Mouse (Mus musculus): ENCODE measurements around the gene Gnb1. TPM values are rescaled to one million over a fixed set of nuclear protein-coding genes. Genes with fewer than 3 reads are reported as not detected.

Gnb1 gene
- polyA plus RNA-seq, 1 experiment from 2014 or later, result 445 TPM

DNA sequence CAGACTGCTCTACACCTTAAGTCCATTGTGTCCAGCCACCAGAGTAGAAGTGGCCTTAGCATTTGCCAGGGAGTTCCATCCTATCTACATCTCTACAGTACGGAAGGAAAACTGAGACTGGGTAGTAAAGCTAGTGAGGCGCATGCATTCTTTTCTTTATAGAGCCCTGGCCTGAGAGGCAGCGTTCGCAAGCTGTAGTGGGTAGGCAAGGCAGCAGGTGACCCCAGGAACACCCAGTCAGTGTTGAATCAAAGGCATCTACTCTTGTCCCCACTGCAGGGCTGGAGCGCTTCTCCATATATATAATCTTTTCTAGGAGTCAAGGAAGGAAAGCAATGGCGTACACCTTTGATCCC, 9.1 kb upstream of the Gnb1 start:
- ATAC-seq, result no peak
- H3K4me1 ChIP-seq (ENCODE audit: insufficient read depth, low read depth, low read length), result peaks cover 10% of the 10 kb centered on the region
- 88% methylated on average over 6 of the region's 6 CpGs for WGBS
- peak overlapping the region; percentile 68 for H3K27ac ChIP-seq (ENCODE audit: low read length)
- DNase-seq (ENCODE audit: low spot score), result no peak
- H3K27me3 ChIP-seq (replicated peaks; ENCODE audit: insufficient read depth, low read length), result no peaks in the 10 kb centered on the region
- no peaks in the 10 kb centered on the region for H3K36me3 ChIP-seq (ENCODE audit: insufficient read depth, low read length)
- no peaks in the 10 kb centered on the region for H3K9me3 ChIP-seq (ENCODE audit: low read length)
- H3K9ac ChIP-seq (replicated peaks; ENCODE audit: low read depth), result 0 out of 2 replicates have a peak overlapping the region, but pooled peaks have one; percentile 16
- H3K4me2 ChIP-seq (replicated peaks; ENCODE audit: low read depth, low read length), result peak overlapping the region; percentile 59
- TF ChIP-seq EP300 (IDR thresholded peaks at IDR 0.05), result no peak
- no peak for TF ChIP-seq CTCF (IDR thresholded peaks at IDR 0.05)
- no peak overlapping the region for H3K4me3 ChIP-seq (ENCODE audit: low read depth, low read length)

DNA sequence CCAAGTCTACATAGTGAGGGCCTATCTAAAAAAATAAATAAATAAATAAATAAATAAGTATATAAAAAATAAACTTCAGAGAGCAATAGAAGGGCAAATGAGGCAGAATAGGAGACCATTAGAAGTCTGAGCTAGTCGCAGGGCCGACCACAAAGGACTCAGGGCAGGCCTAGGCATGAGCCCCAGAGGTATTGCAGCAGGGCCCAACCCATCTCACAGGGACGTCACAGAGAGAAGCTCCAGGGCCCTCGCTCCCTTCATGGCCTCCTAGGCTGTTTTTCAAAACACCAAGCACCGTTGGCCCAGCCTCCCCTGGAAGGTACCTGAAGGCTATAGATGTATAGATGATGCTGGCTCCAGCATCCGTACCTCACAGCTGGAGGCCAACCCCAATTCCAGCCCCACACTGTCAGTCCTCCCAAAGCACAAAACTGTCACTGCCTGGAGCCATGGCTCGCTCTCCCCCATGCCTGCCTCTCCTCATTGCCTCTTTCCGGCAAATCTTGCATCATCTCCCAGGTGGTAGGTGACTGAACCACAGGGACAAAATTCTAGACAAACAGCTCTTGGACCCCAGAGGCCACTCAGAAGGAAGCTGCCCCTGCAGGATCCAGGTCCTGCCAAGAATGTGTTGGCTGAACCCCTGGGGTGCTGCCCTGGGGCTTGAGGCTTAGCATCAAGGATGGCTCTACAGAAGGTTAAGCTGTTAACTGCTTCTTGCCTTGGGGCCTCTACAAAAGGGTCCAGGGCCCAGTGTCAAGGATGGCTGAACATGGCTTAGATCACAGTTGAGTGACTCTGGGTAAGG, 8.2 kb upstream of the Gnb1 start:
- no peak for ATAC-seq
- TF ChIP-seq CTCF (IDR thresholded peaks at IDR 0.05), result no peak
- TF ChIP-seq EP300 (IDR thresholded peaks at IDR 0.05), result no peak
- H3K4me3 ChIP-seq (ENCODE audit: low read depth, low read length), result no peak overlapping the region
- H3K36me3 ChIP-seq (ENCODE audit: insufficient read depth, low read length), result no peaks in the 10 kb centered on the region
- no peaks in the 10 kb centered on the region for H3K27me3 ChIP-seq (replicated peaks; ENCODE audit: insufficient read depth, low read length)
- no peak for DNase-seq (ENCODE audit: low spot score)
- no peak overlapping the region for H3K9ac ChIP-seq (replicated peaks; ENCODE audit: low read depth)
- no peaks in the 10 kb centered on the region for H3K9me3 ChIP-seq (ENCODE audit: low read length)
- no peak overlapping the region for H3K4me2 ChIP-seq (replicated peaks; ENCODE audit: low read depth, low read length)
- H3K4me1 ChIP-seq (ENCODE audit: insufficient read depth, low read depth, low read length), result peaks cover 18% of the 10 kb centered on the region
- H3K27ac ChIP-seq (ENCODE audit: low read length), result no peak overlapping the region
- WGBS, result 81% methylated on average over 8 of the region's 8 CpGs

DNA sequence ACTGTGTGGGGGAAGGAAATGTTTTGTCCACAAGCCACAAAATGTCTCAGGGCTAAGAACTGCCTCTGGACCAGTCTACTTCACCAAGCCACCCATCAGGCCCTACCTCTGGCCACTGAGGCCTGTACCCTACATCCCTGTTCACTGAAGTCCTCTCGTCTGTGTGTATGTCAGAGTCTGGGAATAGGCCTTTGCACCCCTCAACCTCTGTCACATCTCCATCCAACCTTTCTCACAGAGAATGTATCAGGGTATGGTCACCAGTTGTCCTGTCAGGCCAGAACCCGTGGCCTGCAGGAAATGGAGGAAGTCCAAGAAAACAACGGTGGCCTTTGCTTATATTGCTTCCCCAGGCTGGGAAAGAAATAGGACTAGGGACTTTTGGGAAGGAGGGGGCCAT, 5.6 kb upstream of the Gnb1 start:
- no peaks in the 10 kb centered on the region for H3K9me3 ChIP-seq (ENCODE audit: low read length)
- DNase-seq (ENCODE audit: low spot score) (no peak), ATAC-seq (no peak)
- no peak overlapping the region for H3K4me2 ChIP-seq (replicated peaks; ENCODE audit: low read depth, low read length)
- TF ChIP-seq CTCF (IDR thresholded peaks at IDR 0.05) (no peak), EP300 (IDR thresholded peaks at IDR 0.05) (no peak)
- peaks cover 37% of the 10 kb centered on the region for H3K4me1 ChIP-seq (ENCODE audit: insufficient read depth, low read depth, low read length)
- no peak overlapping the region for H3K9ac ChIP-seq (replicated peaks; ENCODE audit: low read depth)
- H3K27me3 ChIP-seq (replicated peaks; ENCODE audit: insufficient read depth, low read length), result no peaks in the 10 kb centered on the region
- H3K4me3 ChIP-seq (ENCODE audit: low read depth, low read length), result no peak overlapping the region
- WGBS, result 50% methylated on average over 3 of the region's 3 CpGs
- no peaks in the 10 kb centered on the region for H3K36me3 ChIP-seq (ENCODE audit: insufficient read depth, low read length)
- peak overlapping the region; percentile 34; the same call in 1 of the 2 replicates for H3K27ac ChIP-seq (ENCODE audit: low read length)

DNA sequence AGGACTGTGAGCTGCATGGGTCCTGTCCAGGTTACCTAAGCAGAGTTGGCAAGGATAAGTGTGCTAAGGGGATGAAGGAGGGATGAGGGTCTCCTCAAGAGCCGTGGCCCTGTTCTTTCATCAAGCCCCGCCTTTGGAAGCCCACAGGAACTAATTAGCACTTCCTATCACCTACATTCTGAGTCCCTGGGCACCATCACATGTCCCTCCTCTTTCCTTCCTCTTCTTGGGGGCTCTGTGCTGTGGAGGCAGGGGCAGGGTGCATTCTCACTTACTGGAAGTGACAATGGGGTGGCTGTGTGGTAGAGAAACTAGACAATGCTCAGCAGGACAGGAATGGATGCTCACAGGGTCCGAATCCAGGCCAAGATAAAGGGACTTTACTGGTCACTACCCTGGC, 3.4 kb upstream of the Gnb1 start:
- H3K4me3 ChIP-seq (ENCODE audit: low read depth, low read length), result no peak overlapping the region
- no peak overlapping the region for H3K9ac ChIP-seq (replicated peaks; ENCODE audit: low read depth)
- no peaks in the 10 kb centered on the region for H3K9me3 ChIP-seq (ENCODE audit: low read length)
- 17% methylated on average over 3 of the region's 3 CpGs for WGBS
- peaks cover 31% of the 10 kb centered on the region for H3K4me1 ChIP-seq (ENCODE audit: insufficient read depth, low read depth, low read length)
- H3K4me2 ChIP-seq (replicated peaks; ENCODE audit: low read depth, low read length), result no peak overlapping the region
- H3K27me3 ChIP-seq (replicated peaks; ENCODE audit: insufficient read depth, low read length), result no peaks in the 10 kb centered on the region
- H3K27ac ChIP-seq (ENCODE audit: low read length), result peak overlapping the region; percentile 94
- TF ChIP-seq CTCF (IDR thresholded peaks at IDR 0.05), result no peak
- no peak for TF ChIP-seq EP300 (IDR thresholded peaks at IDR 0.05)
- H3K36me3 ChIP-seq (ENCODE audit: insufficient read depth, low read length), result no peaks in the 10 kb centered on the region
- ATAC-seq (peak; percentile 10), DNase-seq (ENCODE audit: low spot score) (peak; percentile 55)

DNA sequence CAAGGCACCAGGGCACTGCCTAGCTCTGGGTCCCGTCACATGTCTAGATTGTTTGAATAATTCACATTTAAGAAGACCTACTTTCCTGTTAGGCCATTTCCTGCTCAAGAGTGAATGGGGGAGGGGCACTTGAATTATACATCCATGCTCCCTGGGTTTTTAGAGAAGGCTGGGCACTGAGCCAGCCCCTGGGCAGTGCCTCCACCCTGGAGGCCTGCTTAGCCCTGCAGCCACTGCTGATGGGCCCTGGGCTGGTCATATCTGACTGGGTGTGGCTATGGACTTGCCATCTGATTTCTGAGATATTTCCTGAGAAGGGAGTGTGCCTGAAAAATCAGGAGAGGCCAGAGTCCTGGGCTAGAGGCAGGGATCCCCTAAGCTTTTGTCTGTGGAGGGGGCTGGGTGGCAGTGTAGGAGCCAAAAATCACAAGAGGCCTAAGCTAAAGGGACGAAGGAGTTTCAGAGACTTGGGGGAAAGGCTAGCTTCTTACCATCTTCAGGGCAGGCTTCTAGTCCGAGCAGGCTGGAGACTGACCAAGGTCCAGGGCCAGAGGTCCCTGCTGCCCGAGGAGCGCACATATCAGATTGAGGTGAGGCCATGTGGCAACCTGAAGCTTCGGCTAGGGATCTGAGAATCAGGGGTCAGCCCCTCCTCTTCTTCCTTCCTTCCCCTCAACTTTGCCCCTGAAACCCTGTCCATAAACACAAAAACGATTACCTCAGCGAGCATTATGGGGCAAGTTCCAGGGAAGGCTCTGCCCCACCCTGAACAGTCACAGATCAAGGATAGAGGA, 2.7 kb upstream of the Gnb1 start:
- H3K9ac ChIP-seq (replicated peaks; ENCODE audit: low read depth), result no peak overlapping the region; the same call in 1 of the 2 replicates

More for the DNA sequence above, 2.7 kb upstream of the Gnb1 start:
- ATAC-seq, result peak; percentile 90
- peak overlapping the region; percentile 94 for H3K27ac ChIP-seq (ENCODE audit: low read length)
- TF ChIP-seq EP300 (IDR thresholded peaks at IDR 0.05), result peak; percentile 88
- TF ChIP-seq CTCF (IDR thresholded peaks at IDR 0.05), result no peak
- peak; percentile 99 for DNase-seq (ENCODE audit: low spot score)
- H3K9me3 ChIP-seq (ENCODE audit: low read length), result no peaks in the 10 kb centered on the region
- peak overlapping the region; percentile 22; the same call in 1 of the 2 replicates for H3K4me2 ChIP-seq (replicated peaks; ENCODE audit: low read depth, low read length)
- H3K27me3 ChIP-seq (replicated peaks; ENCODE audit: insufficient read depth, low read length), result no peaks in the 10 kb centered on the region
- WGBS, result 25% methylated on average over 8 of the region's 8 CpGs
- peaks cover 38% of the 10 kb centered on the region for H3K4me1 ChIP-seq (ENCODE audit: insufficient read depth, low read depth, low read length)
- no peaks in the 10 kb centered on the region for H3K36me3 ChIP-seq (ENCODE audit: insufficient read depth, low read length)
- no peak overlapping the region for H3K4me3 ChIP-seq (ENCODE audit: low read depth, low read length)

Measured in lung, postnatal 0 days (tissue).